Mouse (Mus musculus) stomach, embryonic 14.5 days (tissue): ENCODE measurements at regions not wholly inside any gene's neighbourhood (a gene's known extent, or its start where the extent isn't known, plus 50 kb on each side); places are given as distances from the start of the nearest gene placed in this dataset.

Source experiments
- ATAC-seq: fragments of 200-750 bp; cut with Nextera tagmentation; 2 replicates; pipeline ENCODE4 v1.8.0; 2017; ENCODE audit warnings: low read depth, moderate TSS enrichment; ENCODE audit not compliant: insufficient number of reproducible peaks, insufficient read depth, low FRiP score
- H3K27ac ChIP-seq: fragments of 300-500 bp; sonication (generic); 2 replicates; pipeline ENCODE4 v1.5.1; 2014; ENCODE audit warnings: mild to moderate bottlenecking, low read length, moderate library complexity, mixed read lengths
- H3K27me3 ChIP-seq: fragments of 300-500 bp; sonication (generic); 2 replicates; pipeline ENCODE4 v1.6.1; 2014; ENCODE audit warnings: low read length, control low read depth, mixed read lengths; ENCODE audit not compliant: control insufficient read depth, insufficient read depth
- H3K36me3 ChIP-seq: fragments of 300-500 bp; sonication (generic); 2 replicates; pipeline ENCODE4 v1.6.1; 2014; ENCODE audit warnings: mild to moderate bottlenecking, control low read depth, low read length, moderate library complexity, mixed read lengths; ENCODE audit not compliant: control insufficient read depth, insufficient read depth
- H3K4me1 ChIP-seq: fragments of 300-500 bp; sonication (generic); 2 replicates; pipeline ENCODE4 v1.6.1; 2014; ENCODE audit warnings: low read length, control low read depth, mixed read lengths; ENCODE audit not compliant: control insufficient read depth, insufficient read depth
- H3K4me2 ChIP-seq: fragments of 300-500 bp; sonication (generic); replicated peaks from 2 replicates; pipeline ENCODE4 v1.6.1; 2014; ENCODE audit warnings: low read depth, low read length, control low read depth
- H3K4me3 ChIP-seq: fragments of 300-500 bp; sonication (generic); 2 replicates; pipeline ENCODE4 v1.5.1; 2014; ENCODE audit warnings: low read depth, low read length, control low read depth
- H3K9ac ChIP-seq: fragments of 300-500 bp; sonication (generic); replicated peaks from 2 replicates; pipeline ENCODE4 v1.6.1; 2014; ENCODE audit warnings: low read depth, mild to moderate bottlenecking, control low read depth, low read length, moderate library complexity, mixed read lengths
- H3K9me3 ChIP-seq: fragments of 300-500 bp; sonication (generic); 2 replicates; pipeline ENCODE4 v1.6.1; 2016; ENCODE audit warnings: low read depth, low read length, control low read depth; ENCODE audit not compliant: control insufficient read depth
- WGBS: fragments of 180-500 bp; shearing (Covaris S2); extraction: QIAGEN DNeasy Blood & Tissue Kit; methylation state at CpG from one replicate; pipeline ENCODE4 v1.1.7; 2014; 5-methylcytosine and 5-hydroxymethylcytosine counted together

DNA sequence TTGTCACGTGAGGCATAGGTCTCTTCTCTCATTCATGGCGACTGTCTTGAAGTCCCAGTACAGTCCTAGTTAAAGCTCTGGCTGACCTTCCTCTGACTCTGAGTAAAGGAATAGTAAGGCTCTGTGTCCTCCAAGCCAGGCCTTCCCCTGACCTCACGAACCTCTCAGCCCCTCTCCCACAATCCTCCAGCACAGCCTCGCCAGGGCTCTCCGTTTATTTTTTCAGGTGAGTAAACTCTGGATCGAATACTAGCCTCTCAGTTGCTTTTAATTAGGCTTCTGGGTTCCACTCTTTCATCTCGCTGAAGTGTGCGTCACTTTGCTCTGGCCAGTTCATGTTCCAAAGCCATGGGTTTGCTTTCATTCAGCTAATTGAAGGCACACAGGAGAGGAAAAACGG is 133.8 kb downstream of the Mylk4 start:
- Histone ChIP-seq H3K9me3 (no peaks in the 10 kb centered on the region), H3K27me3 (no peaks in the 10 kb centered on the region), H3K27ac (no peak overlapping the region), H3K9ac (no peak overlapping the region), H3K4me2 (no peak overlapping the region), H3K4me1 (no peaks in the 10 kb centered on the region), H3K36me3 (no peaks in the 10 kb centered on the region), H3K4me3 (no peak overlapping the region)
- WGBS: 52% methylated on average over 9 of the region's 9 CpGs
- ATAC-seq: no peak

DNA sequence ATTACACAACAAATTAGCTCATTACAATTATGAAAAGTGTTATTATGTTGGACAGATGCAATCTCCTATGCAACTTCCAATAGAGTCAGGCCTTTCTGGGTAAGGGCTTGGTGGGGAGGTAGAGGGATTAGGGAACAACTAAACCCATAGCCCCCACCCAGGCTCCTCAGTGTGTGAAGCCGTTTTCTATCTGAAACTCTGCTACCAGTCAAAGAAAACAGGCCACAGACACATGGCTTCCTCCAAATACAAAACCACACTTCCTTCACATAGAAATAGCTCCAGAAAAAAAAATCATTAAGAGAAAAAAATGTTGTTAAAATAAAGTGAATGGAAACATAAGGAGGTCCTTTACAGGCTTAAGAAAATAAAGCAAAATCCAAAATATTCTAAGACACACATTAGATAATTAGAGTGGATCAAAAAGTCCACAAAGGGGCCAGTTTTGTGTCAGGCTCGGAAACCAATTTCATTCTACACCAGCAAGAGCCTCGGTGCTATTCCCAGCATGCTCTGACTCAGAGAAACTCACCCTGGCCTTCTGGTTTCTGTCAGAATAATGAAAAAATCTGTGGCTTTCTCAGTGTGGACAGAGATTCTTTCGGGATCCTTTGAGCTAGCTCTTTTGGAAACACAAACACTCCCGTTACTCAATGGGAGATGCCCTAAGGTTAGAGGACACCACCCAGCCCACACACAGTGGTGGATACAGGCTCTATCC is 140.6 kb downstream of the Mylk4 start:
- Histone ChIP-seq H3K4me1 (no peaks in the 10 kb centered on the region), H3K9ac (no peak overlapping the region), H3K27me3 (no peaks in the 10 kb centered on the region), H3K4me2 (no peak overlapping the region), H3K4me3 (no peak overlapping the region), H3K36me3 (no peaks in the 10 kb centered on the region), H3K27ac (no peak overlapping the region), H3K9me3 (no peaks in the 10 kb centered on the region)
- 38% methylated on average over 5 of the region's 5 CpGs for WGBS
- no peak for ATAC-seq

DNA sequence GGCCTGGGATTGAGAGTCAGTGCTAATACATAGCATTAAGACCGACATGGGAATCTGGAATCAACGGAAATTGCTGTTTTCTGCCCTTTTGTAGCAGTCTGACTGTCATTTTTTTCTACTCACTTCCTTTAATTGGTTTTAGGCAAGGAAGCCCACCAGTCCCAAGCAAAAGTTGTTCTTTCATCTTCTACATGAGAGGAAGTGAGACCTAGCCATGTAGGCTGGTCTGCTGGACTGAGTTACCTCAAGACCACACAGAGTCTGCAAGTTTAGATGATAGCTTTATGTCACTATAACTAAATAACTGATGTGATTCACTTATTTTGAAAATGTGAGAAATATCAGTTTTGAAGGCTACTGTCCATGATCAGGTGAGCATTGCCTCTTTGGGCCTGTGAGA is 142.8 kb downstream of the Mylk4 start:
- WGBS: 93% methylated on average over 2 of the region's 2 CpGs
- Histone ChIP-seq H3K27ac (no peak overlapping the region), H3K36me3 (no peaks in the 10 kb centered on the region), H3K4me1 (no peaks in the 10 kb centered on the region), H3K9ac (no peak overlapping the region), H3K4me3 (no peak overlapping the region), H3K27me3 (no peaks in the 10 kb centered on the region), H3K9me3 (no peaks in the 10 kb centered on the region), H3K4me2 (no peak overlapping the region)
- no peak for ATAC-seq

DNA sequence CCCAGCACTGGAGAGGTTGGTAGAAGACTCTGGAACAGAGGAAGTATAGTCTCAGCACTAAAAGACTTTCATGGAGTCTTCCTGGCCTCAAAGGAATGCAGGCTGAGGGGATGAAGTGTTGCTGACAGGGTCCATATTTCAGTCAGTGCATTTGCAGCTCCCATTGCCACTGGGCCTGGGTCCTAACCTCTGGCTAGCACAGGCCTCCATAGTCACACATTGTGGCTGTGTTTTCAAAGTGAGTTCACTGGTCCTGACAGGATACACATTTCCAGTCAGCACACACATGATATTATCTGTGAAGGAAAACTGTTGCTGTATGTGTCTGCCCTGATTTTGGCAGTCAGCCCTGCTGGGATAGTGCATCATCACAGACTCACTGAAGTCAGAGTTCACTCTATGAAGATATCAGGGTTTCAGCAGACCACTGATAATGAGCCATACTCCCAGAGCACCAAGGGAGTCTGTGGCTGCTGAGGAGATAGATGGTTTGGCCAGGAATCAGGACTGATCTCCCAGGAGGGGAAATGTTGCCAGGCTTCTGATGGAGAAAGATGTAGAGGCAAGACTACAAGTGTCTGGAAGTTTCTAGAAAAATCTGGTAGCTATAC is 153.5 kb downstream of the Mylk4 start:
- Histone ChIP-seq H3K9ac (no peak overlapping the region), H3K4me3 (no peak overlapping the region), H3K9me3 (no peaks in the 10 kb centered on the region), H3K36me3 (no peaks in the 10 kb centered on the region), H3K27ac (no peak overlapping the region), H3K27me3 (no peaks in the 10 kb centered on the region), H3K4me1 (no peaks in the 10 kb centered on the region), H3K4me2 (no peak overlapping the region)
- 0 out of 2 replicates have a peak, but pooled peaks have one; percentile 37 for ATAC-seq

DNA sequence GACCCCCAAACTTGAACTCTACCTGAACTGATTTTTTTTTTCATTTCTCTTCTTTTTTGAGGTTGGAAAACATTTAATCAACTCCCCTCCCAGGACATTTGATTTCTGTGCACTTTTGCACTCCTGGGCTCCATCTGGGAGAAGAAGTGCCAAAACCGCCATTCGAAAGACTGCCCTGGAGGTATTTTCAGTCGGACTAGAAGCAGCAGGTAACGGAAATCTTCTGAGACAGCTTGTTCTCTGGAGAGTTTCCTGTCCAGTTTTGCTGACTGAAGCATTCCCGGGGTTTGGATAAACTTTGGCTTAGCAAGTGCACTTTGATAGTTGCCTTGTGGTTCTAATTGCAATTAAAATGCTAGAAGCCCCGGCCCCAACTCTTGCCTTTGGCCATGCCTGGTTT is 169.8 kb downstream of the Mylk4 start:
- ATAC-seq: no peak
- 45% methylated on average over 6 of the region's 6 CpGs for WGBS

DNA sequence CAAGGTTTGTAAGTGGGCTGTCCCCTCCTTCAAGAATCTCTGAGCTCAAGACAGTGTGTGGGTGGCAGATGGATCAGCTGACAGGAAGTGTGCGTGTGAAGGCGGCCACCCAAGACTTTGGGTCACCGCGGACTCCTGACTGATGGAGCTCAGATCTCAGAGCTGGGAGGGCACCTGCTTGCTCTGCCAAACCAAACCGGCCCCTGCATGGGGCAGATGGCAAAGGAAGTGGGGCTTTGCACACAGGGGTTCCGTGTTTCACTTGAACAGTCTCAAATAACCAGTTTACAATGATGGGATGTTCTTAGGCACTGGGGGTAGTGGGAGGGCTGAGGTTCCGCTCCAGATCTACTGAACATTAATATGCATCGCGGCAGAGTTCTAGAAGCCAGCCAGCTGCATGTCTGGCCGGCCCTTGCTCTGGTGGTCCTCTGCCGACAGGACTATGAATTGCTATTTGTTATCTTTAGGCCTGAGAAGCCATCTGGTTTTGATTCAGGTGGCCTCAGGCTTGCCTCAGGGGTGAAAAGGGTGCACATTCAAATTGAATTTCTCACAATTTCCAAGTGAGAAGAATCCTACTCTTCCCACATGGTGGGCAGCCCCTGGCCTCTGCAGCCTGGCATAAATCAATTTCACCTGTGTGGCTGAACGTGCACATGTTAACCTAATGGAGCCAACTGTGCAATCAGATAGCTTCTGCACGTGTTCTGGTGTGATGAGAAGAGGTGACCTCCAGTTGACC is 172.0 kb downstream of the Mylk4 start:
- ATAC-seq: no peak
- 27% methylated on average over 13 of the region's 13 CpGs for WGBS
- H3K4me3 ChIP-seq: no peak overlapping the region
- H3K27me3 ChIP-seq: no peaks in the 10 kb centered on the region
- H3K4me2 ChIP-seq: 0 out of 2 replicates have a peak overlapping the region, but pooled peaks have one; percentile 26
- H3K36me3 ChIP-seq: no peaks in the 10 kb centered on the region
- H3K27ac ChIP-seq: no peak overlapping the region
- H3K4me1 ChIP-seq: peaks cover 12% of the 10 kb centered on the region; the same call in 1 of the 2 replicates
- no peaks in the 10 kb centered on the region for H3K9me3 ChIP-seq
- H3K9ac ChIP-seq: no peak overlapping the region

More for the DNA sequence above, 169.8 kb downstream of the Mylk4 start:
- Histone ChIP-seq H3K4me1 (peaks cover 12% of the 10 kb centered on the region; the same call in 1 of the 2 replicates), H3K9ac (no peak overlapping the region), H3K36me3 (no peaks in the 10 kb centered on the region), H3K27ac (no peak overlapping the region), H3K9me3 (no peaks in the 10 kb centered on the region), H3K4me3 (no peak overlapping the region), H3K27me3 (no peaks in the 10 kb centered on the region), H3K4me2 (no peak overlapping the region)

DNA sequence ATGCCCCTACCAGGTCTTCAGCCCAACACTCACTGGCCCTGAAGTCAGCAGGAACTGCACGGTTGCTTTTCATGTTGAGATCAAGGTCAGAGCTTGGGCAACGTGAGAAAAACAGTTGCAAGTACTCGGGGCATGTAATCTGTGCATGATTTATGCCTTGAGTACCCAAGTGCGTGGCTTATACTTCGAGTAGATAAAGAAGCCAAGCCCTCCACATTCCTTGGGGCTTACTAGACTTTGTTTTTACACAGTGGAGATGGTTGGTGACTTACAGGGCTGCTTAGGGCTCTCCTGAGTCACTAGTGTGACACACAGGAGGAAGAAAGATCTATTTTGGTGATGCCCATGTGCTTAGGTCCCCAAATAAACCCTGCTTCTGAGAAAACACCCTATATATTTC is 172.8 kb downstream of the Mylk4 start:
- H3K4me3 ChIP-seq: no peak overlapping the region
- H3K4me1 ChIP-seq: peaks cover 12% of the 10 kb centered on the region; the same call in 1 of the 2 replicates
- H3K9ac ChIP-seq: no peak overlapping the region
- H3K36me3 ChIP-seq: no peaks in the 10 kb centered on the region
- no peak overlapping the region for H3K27ac ChIP-seq
- ATAC-seq: no peak
- no peaks in the 10 kb centered on the region for H3K27me3 ChIP-seq
- no peak overlapping the region for H3K4me2 ChIP-seq
- H3K9me3 ChIP-seq: no peaks in the 10 kb centered on the region
- WGBS: 11% methylated on average over 5 of the region's 5 CpGs

DNA sequence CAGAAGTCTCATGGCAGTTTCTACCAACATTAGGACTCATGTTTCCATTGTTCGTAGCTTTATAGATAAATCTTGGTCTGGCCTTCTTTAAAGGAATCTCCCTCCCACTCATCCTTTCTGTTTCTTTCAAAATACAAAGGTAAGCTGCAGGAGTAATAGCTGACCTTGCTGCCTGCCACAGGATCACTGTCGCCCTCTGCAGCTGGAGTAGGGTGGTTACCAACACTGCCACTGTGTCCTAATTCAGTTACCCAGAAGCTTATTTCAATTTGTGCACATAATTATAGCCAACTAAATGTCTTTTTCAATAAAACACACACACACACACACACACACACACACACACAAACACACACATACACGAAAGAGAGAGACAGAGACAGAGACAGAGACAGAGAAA is 175.3 kb downstream of the Mylk4 start:
- Histone ChIP-seq H3K27ac (no peak overlapping the region), H3K27me3 (no peaks in the 10 kb centered on the region), H3K4me2 (no peak overlapping the region), H3K9ac (no peak overlapping the region), H3K4me1 (peaks cover 12% of the 10 kb centered on the region; the same call in 1 of the 2 replicates), H3K36me3 (no peaks in the 10 kb centered on the region), H3K9me3 (no peaks in the 10 kb centered on the region), H3K4me3 (no peak overlapping the region)
- 73% methylated on average over 3 of the region's 3 CpGs for whole genome bisulfite sequencing
- no peak for ATAC-seq
